Mouse (Mus musculus): Measurements from ENCODE around the gene Gm20825.
"Not testable (repeated sequence)": the region's sequence is repeated elsewhere in the genome, so short reads cannot be mapped to it uniquely, and the experiment has no call there.

Gene Gm20825

DNA sequence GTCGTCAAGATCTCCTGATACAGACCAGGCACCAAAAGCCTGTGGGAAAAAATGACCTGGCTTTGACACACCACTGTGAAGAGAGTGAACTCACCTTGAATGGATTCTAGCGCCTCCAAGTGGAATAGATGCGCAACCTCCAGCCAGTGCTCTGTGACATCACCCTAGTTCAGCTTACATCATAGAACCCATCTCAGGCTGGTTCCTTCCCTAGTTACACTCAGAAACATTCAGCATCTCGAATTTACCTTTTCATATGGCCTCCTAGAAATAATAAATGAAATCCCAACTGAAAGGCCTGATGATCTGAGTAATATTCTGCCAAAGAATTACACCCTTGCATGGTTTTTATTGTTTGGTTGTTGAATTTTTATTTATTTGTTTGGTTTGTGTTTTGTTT lies at the start of gene Gm20825:
Gene Gm20825 (minus strand): TSS at position 101 of the 400 bp plus-strand sequence.
- CTCF ChIA-PET = not testable (repeated sequence)
